Mouse (Mus musculus) cerebellum, adult 2 months (tissue): ENCODE results near the gene Fam107a.

Experiments used
- CTCF ChIP-seq: fragments of 200-500 bp; IDR thresholded peaks from 2 replicates; pipeline ENCODE4 v1.5.1; 2011; ENCODE audit warnings: low read depth, mild to moderate bottlenecking, control low read depth, low read length, moderate library complexity, borderline replicate concordance; ENCODE audit not compliant: insufficient read depth
- POLR2A ChIP-seq: fragments of 200-500 bp; IDR thresholded peaks from 2 replicates; pipeline ENCODE4 v1.6.1; 2011; ENCODE audit warnings: low read length, control low read depth, borderline replicate concordance; ENCODE audit not compliant: insufficient read depth

DNA sequence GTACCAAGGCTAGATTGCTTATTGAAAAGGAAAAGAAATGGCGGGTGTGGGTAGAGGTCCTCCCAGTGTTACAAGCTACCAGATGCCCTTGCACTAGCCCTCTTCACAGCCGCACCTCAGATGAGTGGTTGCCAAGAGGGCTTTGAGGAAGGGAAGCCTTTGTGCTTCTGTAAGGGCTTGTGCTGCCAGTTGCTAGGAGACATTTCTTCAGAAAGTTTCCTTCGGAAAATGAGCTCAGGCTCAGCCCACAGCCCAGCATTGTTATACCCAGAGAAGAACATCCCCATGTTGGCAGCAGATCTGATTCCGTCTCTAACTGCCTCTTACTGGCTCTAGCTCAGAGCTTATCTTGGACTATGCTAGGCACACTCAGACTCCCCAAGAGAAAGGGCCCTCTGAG is 11.7 kb upstream of the Fam107a start:
- no peak for TF ChIP-seq CTCF
- no peak for TF ChIP-seq POLR2A
